Mouse (Mus musculus) cerebellum, adult (tissue): Measurements from ENCODE around the gene Phc2.

Source experiments
- ATAC-seq: cut with Nextera tagmentation; 2 replicates; pipeline ENCODE4 v1.9.2; 2017; ENCODE audit warnings: mild to moderate bottlenecking, moderate library complexity, mixed read lengths; ENCODE audit not compliant: insufficient number of reproducible peaks, low FRiP score, low TSS enrichment

The Phc2 gene

DNA sequence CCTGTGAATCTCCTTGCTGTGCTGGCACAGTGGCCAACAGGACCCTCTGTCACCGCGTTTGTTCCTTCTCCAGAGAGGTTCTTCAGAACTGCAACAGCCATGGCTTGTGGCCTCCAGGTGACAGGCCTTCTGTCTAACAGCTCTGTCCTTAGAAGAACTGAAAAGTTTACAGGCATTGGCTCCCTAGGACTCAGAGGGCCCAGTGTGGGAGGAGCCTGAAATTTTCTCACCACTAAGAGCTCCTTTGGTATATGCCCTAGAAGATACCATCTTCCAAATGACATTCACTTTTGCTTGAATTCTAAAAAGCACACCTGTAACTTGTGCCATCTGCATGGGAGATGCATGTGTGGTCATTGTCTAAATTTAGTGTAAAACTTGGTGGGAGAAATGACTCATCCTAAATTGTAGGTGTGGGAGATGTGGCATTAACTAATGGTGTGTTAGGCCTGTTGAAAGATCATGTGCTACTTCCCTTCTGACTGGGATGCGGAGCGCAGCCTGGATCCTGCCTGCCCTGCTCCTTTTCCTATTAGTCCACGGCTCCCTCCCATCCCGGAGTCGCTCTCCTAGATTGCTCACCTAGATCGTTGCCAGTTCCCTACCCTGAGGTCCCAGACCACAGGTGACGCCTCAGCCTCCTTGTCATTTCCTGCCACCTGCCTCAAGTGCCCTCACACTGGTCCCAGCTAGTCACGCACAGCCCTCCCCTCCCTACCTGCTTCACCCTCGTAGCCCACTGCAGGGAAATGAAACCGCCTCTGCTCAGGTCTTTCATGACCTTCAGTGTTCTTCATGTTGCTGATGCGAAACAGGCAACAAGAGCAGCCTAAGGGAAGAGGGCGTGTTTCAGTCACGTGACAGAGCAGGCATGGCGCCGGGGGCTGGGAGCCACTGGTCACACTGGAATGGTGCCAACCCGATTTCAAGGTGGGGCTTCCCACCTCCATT is 80.5 kb downstream of the Phc2 start:
- ATAC-seq = 0 out of 2 replicates have a peak, but pooled peaks have one; percentile 51

DNA sequence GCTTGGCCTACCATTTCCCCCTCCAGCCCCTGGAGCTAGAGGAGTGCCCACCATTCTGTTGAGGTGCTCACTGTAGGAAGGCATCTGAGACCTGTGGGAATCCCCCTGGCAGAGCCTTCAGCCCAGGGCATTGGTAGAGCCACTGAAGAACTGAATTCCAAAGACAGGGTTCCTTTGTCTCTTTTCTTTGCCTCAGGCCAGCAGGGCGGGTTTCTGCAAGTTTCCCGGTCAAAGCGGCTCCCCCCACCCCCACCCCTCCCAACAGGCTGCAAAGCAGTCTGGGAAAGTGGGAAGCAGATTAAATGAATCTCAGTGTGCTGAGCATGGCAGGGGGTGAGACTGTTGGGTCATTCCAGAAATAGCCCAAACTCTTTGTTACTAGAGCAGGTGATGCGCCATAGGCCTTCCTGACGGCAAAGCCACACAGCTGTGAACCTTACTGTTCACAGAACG is 82.7 kb downstream of the Phc2 start:
- 0 out of 2 replicates have a peak, but pooled peaks have one; percentile 11 for ATAC-seq

DNA sequence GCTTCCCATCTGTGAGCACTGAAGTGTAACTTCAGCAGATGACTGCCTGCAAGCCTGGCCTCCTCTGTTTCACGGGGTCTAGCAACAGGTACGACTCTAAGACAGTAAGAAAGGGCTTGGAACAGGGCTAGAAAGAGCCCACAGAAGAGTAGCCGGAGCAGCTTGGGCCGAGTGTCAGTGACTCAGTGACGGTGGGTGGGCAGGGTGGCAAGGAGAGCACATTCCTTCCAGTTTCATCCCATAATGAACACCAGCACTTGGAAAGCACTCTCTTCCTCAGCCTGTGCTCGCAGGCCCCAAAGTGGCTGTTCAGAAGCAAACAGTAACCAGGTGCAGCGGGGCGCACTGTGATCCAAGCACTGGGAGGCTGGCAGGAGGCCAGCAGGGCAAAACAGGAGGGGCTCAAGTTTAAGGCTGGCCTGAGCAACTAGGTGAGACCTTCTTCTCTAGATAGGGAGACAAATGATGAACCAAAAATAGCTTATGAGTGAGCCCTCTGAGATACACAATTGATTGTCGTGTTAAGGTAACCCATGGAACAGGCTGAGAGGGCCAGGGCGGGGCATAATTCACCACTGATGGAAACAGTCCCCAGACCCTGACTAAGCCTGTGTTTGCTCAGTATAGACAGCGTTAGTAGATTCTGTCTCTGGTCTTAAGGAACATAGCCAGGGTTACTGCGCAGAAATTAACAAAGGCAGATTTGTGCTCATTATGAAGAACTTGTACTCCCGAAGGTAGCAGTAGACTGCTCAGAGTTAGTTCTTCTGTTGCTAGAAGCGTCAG is 83.5 kb downstream of the Phc2 start:
- no peak for ATAC-seq

DNA sequence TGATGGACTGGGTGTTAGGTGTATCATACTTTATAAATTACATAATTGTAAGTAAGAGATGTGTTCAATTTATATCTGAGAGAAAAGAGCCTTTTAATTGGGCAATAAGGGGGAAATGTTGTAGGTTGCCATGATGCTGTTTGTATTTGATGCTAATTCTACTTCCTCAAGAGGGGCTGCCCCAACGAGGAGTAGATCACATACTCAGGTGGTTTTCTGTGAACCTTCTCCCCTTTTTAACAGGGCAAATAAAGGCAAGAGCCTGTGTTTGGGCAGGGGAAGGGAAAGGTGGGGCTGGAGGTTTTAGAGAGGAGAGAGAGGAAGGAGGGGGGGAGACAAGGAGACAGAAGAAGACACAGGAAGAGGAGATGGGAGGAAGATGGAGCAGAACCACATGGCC is 86.4 kb downstream of the Phc2 start:
- no peak for ATAC-seq

DNA sequence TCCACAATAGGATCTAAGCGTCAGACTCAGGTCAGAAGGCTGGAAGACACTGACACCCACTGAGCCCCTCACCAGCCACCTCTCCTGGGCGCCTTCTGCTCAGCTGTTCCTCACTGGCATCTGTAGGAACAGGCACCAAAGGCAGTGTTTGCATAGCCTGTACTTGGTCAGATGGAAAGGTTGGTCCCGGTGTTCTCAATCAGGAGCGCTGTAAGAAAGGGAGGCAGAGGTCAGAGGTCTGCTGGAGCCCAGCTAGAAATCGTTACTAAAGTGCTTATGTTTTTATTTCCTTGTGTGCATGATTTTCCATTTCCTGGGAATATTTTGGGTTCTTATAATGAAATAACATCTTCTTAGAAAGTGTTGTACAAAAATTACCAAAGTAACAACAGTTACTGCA is 87.4 kb downstream of the Phc2 start:
- ATAC-seq = no peak

DNA sequence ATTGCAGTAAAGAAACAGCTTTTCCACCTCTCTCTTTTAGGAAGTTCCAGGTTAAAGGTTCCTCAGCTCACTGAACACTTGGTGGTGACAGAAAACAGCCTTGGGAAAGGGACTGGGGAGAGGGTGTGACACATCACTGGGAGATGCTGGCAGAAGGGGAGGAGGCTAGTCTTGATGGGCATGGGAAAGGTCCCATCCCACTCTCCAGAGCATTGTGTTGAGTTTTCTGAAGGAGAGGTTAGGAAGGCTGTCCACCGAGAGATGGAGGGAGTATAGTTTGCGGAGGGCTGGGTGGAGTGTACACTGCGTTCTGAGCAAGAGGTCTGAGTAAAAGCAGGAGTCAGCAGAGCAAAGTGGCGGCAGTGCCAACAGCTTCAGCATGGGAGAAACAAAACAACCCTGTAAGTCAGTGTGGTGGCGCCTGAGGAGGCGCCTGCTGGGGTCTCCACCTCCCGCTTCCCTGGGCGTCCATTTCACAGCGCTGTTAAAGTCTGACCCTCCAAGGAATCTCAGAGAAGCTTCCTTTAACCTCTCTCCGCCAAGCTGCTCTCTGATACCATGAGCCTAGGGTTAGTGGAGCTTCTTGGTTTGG is 88.0 kb downstream of the Phc2 start:
- ATAC-seq = no peak

DNA sequence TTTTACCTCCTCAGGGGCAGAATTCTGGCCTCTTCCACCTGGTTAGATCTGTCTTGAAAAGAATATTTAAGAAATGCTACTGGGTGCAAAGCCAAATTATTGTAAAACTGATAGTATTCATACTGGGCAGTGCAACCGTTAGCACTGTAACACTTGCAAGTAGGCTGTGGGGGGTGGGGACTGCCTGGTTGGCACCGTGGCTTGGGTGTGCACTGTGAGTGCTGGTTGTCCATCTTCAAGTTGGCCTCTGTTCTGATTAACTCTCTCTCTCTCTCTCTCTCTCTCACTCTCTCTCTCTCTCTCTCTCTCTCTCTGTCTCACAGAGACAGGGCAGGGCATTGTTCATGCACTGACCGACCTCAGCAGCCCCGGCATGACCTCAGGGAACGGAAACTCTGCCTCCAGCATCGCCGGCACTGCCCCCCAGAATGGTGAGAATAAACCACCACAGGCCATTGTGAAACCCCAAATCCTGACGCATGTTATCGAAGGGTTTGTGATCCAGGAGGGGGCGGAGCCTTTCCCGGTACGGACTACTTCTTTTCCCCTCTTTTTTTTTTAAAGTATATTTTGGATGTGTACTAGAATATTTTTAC is 88.6 kb downstream of the Phc2 start:
- no peak for ATAC-seq

DNA sequence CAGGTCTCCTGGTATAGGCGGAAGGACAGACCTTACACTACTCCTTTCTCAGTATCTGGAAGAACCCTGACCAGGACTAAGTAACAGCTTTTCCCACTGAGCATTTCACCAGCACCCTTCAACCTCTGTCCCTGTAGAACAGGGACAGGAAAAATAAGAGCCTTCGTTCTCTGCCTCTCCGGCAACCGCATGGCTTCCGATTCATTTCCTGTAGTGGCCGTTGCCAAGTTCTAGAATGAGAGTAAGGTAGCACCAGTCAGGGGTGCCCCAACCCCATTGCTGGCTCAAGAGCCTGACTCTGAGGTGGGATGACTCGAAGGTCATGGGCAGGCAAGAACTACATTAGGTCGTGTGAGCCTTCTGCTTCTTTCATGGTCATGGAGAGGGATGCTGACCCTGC is 90.7 kb downstream of the Phc2 start:
- ATAC-seq = no peak

DNA sequence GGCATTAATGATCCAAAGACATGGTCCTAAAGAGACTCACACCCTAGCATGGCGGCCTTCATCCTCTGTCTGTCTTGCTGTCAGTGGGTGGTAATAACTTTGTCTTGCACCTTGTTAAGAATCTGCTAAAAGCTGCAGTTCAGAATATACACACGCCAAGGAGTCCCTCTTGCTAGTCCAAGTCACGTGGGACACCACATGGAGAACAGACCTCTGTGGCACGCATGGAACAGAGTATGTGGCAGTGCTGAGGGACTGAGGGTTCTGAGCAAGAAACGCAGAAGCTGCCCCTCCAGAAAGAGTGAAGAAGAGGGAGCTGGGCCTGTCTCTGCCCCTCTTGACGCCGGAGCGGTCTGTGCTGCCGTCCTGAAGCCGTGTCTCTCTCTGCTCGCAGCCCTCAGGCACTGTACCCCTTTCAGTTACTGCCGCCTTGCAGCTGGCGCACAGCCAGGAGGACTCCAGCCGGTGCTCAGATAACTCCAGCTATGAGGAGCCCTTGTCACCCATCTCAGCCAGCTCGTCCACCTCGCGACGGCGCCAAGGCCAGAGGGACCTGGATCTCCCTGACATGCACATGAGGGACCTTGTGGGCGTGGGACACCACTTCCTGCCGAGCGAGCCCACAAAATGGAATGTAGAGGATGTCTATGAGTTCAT is 93.2 kb downstream of the Phc2 start:
- no peak for ATAC-seq

DNA sequence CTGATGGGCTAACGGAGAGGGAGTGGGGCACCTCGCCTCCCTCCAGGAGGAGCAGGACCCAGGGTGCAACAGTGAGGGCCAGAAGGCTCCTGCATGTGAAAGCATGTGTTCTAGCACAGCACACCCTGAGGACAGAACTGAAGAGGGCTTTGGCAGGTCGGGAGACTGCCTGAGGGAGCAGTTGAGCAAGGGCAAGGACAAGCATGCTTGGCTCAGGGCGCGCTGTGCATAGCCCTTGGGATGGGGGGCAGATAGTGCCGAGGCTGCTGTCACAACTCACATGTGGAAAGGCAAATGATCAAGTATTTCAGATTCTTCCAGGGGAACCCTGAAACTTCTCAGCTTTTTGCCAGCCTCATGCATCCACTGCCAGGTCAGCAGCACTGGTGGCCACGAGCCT is 93.8 kb downstream of the Phc2 start:
- no peak for ATAC-seq

DNA sequence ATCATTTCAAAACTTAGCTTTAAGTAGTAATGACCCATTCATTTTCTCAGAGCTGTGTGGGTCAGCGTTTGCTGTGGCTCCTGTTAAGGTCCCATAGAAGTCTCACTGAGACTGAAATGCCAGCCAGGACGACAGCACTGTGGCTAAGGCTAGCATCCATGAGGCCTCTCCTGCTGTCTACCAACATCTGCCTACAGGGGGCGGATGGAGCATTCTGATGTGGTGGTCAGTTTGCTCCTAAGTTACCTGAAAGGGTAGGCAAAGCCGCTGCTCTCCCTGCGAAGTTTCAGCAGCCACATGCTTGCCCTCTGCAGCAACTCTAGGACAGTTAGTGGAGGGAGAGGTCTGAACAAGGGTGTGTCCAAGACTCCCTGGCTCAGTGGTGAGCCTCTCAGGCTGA is 96.5 kb downstream of the Phc2 start:
- ATAC-seq = no peak

DNA sequence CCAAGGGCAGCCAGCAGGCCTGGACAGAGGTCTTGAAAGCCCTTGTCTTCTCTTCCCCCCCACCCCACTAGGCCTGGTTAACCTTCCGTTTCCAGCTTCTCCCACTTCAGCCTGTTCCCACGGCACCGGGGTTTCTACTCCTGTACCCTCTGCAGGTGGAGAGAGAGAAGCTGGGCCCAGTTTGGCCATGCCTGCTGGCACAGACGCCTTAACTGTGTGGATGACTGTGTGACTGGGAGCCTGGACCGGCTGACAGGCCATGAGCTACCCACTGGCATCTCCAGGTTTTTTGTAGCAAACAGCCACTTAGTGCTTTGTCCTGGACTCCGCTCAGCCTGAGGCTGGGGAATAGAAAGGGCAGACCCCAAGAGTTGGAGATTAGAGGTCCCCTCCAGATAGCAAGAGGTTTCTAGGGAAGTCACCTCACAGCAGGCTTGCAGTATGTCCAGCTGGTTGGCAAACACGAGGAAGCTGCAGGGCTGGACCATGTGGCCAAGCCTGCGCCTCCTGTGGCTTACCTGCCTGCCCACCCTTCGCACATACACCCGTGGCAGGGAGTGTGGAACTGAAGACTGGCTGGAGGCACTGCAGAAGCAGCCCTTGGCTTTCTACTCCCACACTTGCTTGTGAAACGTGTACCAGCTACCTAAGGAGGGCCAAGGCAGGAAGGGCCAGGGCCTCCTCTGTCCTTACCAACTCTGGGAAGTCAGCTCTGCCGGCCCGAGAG is 97.7 kb downstream of the Phc2 start:
- no peak for ATAC-seq

DNA sequence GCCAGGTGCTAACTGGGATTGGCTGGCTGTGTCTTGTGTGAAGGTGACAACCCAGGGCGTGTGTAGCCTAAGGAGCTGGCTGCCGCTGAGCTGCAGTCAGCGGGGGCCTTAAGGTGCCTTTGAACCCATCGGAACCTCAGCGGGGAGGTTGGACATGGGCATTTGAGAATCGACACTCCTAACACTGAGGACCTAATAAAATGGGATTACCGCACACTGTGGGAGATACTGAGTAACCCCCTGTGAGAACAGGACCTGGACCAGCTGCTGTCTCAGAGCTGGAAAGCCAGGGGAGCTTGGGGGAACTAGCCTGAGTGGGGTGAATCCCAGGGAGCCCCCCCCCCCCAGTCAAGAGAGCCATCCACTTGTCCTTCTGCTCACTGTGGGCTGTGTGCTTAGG is 99.1 kb downstream of the Phc2 start:
- no peak for ATAC-seq

DNA sequence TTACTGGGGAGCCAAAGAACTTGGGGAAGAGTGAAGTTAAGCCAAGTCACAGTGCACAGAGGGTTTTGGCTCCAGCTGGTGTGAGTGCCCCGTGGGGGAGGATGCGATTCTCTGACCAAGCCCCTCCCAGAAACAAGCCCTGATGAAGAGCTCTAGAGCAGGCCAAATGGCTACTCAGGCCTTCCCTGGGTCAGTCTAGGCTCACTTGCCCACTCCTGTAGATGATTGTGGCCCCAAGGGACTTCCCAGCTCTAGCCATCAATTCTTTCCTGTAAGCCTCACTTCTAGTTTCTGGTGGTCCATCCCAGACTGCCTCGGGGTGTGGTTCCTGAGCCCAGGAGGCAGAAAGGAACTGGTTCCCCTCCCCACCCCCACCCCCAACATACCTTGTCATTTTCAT is 100.6 kb downstream of the Phc2 start, which contains the start of gene A3galt2:
A3galt2 (plus strand) TSS at position 301 of the 400 bp plus-strand sequence.
- ATAC-seq = no peak

DNA sequence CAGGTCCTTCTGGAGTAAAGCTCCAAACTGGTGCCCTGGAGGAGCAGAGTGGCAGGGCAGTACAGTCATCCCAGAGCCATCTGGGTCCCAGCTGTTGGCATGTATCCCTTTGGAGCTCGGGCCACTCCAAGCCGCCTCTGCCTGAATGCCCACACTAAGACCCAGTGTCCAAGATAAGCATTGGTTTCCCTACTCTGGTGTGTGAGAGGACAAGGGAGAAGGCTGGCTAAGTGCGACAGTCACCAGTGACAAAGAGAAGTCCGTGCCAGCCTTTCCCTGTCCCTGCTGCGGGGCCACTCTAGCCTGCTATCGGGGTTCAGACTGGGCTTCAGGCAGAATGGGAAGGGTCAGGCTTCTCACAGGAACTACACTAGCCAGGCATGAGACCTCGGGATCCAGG is 101.4 kb downstream of the Phc2 start:
- no peak for ATAC-seq

DNA sequence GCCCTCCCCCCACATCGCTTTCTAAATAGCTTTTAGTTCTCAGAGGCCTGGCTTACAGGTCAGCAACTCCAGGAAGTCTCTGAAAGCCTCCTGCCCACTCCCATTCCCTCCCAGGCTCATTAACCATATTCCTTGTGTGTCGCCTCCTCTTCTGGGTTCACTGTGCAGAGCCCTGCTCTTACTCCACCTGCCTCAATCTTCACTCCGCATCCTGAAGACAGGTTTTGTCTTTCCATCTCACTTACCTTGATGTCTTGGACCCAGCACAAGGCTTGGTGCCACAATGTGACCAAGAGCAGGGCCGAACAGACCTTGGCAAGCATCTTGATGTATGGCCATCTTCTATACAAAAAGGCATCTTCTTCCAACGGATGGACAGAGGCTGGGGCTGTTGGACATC is 104.7 kb downstream of the Phc2 start:
- no peak for ATAC-seq

DNA sequence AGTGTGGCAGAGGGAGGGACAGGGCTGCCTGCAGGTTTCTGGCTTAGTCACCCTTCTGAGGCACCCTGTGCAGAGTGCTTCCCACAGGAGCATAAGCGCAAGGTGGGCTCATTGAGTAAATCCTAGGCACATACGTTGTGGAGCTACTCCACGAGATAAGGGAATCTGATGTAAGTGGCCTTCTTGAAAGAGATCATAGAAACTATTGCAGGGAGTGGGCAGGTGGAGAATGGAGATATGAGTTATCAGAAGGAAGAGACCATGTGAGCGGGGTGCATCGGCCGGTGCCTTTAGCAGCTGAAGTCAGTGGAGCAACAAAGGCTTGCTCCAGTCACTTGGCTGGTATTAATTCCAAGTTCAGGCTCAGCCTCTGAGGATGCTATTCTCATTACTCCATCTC is 105.5 kb downstream of the Phc2 start:
- ATAC-seq = no peak

DNA sequence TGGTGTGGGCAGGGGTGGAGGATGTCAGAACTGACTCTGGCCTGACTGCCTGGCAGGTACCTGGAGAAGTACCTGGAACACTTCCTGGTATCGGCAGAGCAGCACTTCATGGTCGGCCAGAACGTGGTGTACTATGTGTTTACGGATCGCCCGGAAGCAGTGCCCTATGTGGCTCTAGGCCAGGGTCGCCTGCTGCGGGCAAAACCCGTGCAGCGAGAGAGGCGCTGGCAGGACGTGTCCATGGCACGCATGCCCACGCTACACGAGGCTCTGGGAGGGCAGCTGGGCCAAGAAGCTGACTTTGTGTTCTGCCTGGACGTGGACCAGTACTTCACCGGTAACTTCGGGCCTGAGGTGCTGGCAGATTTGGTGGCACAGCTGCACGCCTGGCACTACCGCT is 112.4 kb downstream of the Phc2 start:
- ATAC-seq = no peak

DNA sequence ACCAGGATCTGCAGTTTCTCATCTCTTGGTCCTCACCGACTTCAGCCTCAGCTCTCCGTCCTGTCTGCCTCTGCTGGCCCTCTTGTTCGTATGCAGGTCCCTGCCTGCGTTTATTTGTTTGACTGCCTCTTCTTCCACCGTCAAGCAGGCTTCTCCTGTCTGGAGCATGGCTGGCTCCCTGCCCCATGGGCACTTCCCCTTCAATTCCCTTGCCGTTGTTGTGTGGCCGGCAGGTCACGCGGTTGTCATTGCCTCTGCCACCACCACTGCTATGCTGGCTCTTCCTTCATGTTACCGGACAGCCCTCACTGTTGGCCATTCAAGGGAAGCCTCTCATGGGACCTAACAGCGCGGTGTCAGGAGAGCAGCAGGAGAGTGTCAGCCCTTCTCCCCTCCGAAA is 113.6 kb downstream of the Phc2 start:
- no peak for ATAC-seq
